Mouse (Mus musculus): ENCODE measurements at regions not wholly inside any gene's neighbourhood (a gene's known extent, or its start where the extent isn't known, plus 50 kb on each side); places are given as distances from the start of the nearest gene placed in this dataset.

- H3K27ac ChIP-seq, result no peak overlapping the region
- no peak for ATAC-seq (replicated peaks; ENCODE audit: low FRiP score, low read depth)
- no peaks in the 10 kb centered on the region for H3K36me3 ChIP-seq (ENCODE audit: insufficient read depth, low read length)
- TF ChIP-seq CTCF (IDR thresholded peaks at IDR 0.05; ENCODE audit: low read depth), result no peak
- no peak for DNase-seq (ENCODE audit: low spot score)
- H3K27me3 ChIP-seq (ENCODE audit: insufficient read depth, low read length), result no peaks in the 10 kb centered on the region
- 14% methylated on average over 4 of the region's 4 CpGs for WGBS
- H3K4me3 ChIP-seq (replicated peaks; ENCODE audit: low read depth, low read length), result no peak overlapping the region
- H3K9me3 ChIP-seq (replicated peaks; ENCODE audit: low read length), result no peaks in the 10 kb centered on the region
- H3K4me2 ChIP-seq (ENCODE audit: low read length), result no peak overlapping the region
- no peaks in the 10 kb centered on the region for H3K4me1 ChIP-seq (replicated peaks; ENCODE audit: insufficient read depth, low read length)
- H3K9ac ChIP-seq (ENCODE audit: low read depth, low read length), result no peak overlapping the region
These were observed 391.2 kb upstream of the Tyrp1 start for GRCm38 (mm10) chr4:80442711-80443110.

DNA sequence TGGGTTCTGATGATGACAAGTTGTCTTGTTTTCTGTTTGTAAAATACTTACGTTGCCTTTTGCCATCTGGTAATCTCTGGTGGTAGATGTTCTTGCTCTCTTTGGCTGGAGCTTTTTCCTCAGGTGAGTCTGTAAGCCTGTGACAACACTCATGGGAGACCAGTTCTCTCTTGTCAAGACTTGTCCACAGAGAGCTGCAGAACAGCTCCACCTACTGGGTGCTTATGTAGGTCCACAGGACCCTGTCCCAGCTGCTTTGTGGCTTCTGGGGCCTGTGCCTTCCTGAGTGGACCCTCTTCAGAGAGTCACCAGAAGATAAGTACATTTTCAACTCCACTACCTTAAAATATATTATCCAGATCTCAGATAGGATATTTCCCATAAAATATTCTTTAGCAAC lies 370.3 kb upstream of the Tyrp1 start:
- DNase-seq (ENCODE audit: low spot score) (no peak), ATAC-seq (replicated peaks; ENCODE audit: low FRiP score, low read depth) (no peak)
- TF ChIP-seq CTCF (IDR thresholded peaks at IDR 0.05; ENCODE audit: low read depth), result peak; percentile 35; the same call in 1 of the 2 replicates
- Histone ChIP-seq H3K9me3 (replicated peaks; ENCODE audit: low read length) (no peaks in the 10 kb centered on the region), H3K9ac (ENCODE audit: low read depth, low read length) (no peak overlapping the region), H3K27ac (no peak overlapping the region), H3K4me1 (replicated peaks; ENCODE audit: insufficient read depth, low read length) (no peaks in the 10 kb centered on the region), H3K4me2 (ENCODE audit: low read length) (no peak overlapping the region), H3K36me3 (ENCODE audit: insufficient read depth, low read length) (no peaks in the 10 kb centered on the region), H3K4me3 (replicated peaks; ENCODE audit: low read depth, low read length) (no peak overlapping the region), H3K27me3 (ENCODE audit: insufficient read depth, low read length) (no peaks in the 10 kb centered on the region)
- WGBS, result 83% methylated on average over 1 of the region's 1 CpGs

- Histone ChIP-seq H3K4me3 (replicated peaks; ENCODE audit: low read depth, low read length) (no peak overlapping the region), H3K36me3 (ENCODE audit: insufficient read depth, low read length) (no peaks in the 10 kb centered on the region), H3K4me1 (replicated peaks; ENCODE audit: insufficient read depth, low read length) (no peaks in the 10 kb centered on the region), H3K9me3 (replicated peaks; ENCODE audit: low read length) (no peaks in the 10 kb centered on the region), H3K9ac (ENCODE audit: low read depth, low read length) (no peak overlapping the region), H3K27me3 (ENCODE audit: insufficient read depth, low read length) (no peaks in the 10 kb centered on the region), H3K27ac (no peak overlapping the region), H3K4me2 (ENCODE audit: low read length) (no peak overlapping the region)
- ATAC-seq (replicated peaks; ENCODE audit: low FRiP score, low read depth), result no peak
- no peak for DNase-seq (ENCODE audit: low spot score)
- TF ChIP-seq CTCF (IDR thresholded peaks at IDR 0.05; ENCODE audit: low read depth), result no peak
- WGBS, result 75% methylated on average over 4 of the region's 4 CpGs
These were observed 358.0 kb upstream of the Tyrp1 start for GRCm38 (mm10) chr4:80475736-80476478.

- Histone ChIP-seq H3K27me3 (ENCODE audit: insufficient read depth, low read length) (no peaks in the 10 kb centered on the region), H3K4me2 (ENCODE audit: low read length) (no peak overlapping the region), H3K36me3 (ENCODE audit: insufficient read depth, low read length) (no peaks in the 10 kb centered on the region), H3K27ac (no peak overlapping the region), H3K4me3 (replicated peaks; ENCODE audit: low read depth, low read length) (no peak overlapping the region), H3K4me1 (replicated peaks; ENCODE audit: insufficient read depth, low read length) (no peaks in the 10 kb centered on the region), H3K9ac (ENCODE audit: low read depth, low read length) (no peak overlapping the region), H3K9me3 (replicated peaks; ENCODE audit: low read length) (no peaks in the 10 kb centered on the region)
- no peak for TF ChIP-seq CTCF (IDR thresholded peaks at IDR 0.05; ENCODE audit: low read depth)
- DNase-seq (ENCODE audit: low spot score), result no peak
- no peak for ATAC-seq (replicated peaks; ENCODE audit: low FRiP score, low read depth)
- whole genome bisulfite sequencing, result 64% methylated on average over 2 of the region's 2 CpGs
These were observed 318.8 kb upstream of the Tyrp1 start for GRCm38 (mm10) chr4:80515087-80515486.

DNA sequence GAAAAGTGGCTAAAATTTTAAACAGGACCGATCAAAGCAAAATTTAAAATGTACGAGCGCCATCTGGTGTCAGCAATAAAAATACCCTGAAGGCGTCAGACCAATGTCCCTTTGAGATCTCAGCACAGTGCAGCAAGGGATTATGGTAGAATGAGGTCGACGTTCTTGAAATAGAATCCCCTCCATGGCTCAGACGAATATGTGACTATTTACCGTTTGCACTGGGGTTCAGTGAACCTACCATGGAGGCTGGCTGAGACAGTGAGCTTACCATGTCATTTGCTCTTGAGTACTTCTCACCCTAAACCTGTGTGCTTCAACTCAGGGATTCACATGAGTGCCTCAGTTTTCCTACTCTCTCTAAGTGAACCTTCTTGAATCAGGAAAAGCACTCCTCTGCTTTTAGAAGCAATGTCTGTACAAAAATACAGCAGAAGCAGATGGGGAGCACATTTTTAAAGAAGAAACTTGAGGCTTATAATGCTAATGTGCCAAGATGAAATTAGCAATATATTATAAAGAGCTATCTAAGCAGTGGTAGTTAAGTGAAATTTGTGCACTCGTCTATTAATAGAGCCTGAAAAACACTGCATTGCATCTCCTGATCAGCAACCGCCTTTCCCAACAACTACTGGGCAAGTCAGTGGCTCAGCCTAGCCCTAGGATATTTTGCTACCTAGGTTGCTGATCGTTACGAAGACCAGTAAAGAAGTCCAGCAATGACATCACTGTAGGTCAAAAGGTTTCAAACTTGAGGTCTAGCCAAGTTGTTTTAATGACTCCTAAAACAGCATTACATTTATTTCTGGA lies 316.2 kb upstream of the Tyrp1 start:
- Histone ChIP-seq H3K4me3 (replicated peaks; ENCODE audit: low read depth, low read length) (no peak overlapping the region), H3K27ac (no peak overlapping the region), H3K4me1 (replicated peaks; ENCODE audit: insufficient read depth, low read length) (no peaks in the 10 kb centered on the region), H3K27me3 (ENCODE audit: insufficient read depth, low read length) (no peaks in the 10 kb centered on the region), H3K4me2 (ENCODE audit: low read length) (no peak overlapping the region), H3K9ac (ENCODE audit: low read depth, low read length) (no peak overlapping the region), H3K9me3 (replicated peaks; ENCODE audit: low read length) (no peaks in the 10 kb centered on the region), H3K36me3 (ENCODE audit: insufficient read depth, low read length) (no peaks in the 10 kb centered on the region)
- DNase-seq (ENCODE audit: low spot score) (peak; percentile 74), ATAC-seq (replicated peaks; ENCODE audit: low FRiP score, low read depth) (peak; percentile 79)
- WGBS, result 22% methylated on average over 12 of the region's 12 CpGs
- TF ChIP-seq CTCF (IDR thresholded peaks at IDR 0.05; ENCODE audit: low read depth), result peak; percentile 71

DNA sequence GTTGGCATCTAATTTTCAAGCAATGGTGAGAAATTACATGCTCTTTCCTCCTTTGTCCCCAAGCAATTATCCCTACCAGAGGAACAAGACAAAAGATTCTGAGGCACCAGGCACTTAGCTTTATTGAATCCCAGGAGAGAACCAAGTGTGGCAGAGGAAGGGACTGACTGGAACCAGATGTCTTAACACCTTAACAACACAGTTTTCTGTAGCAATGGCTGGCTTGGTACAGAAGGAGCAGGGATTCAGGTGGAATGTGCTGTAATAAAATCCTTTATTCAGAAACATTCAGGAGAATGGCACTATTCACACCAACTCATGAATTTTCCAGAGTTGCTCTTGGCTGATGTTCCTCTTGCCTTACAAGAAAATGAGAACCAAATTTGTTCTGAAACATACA lies 315.3 kb upstream of the Tyrp1 start:
- Histone ChIP-seq H3K4me3 (replicated peaks; ENCODE audit: low read depth, low read length) (no peak overlapping the region), H3K9ac (ENCODE audit: low read depth, low read length) (no peak overlapping the region), H3K27me3 (ENCODE audit: insufficient read depth, low read length) (no peaks in the 10 kb centered on the region), H3K9me3 (replicated peaks; ENCODE audit: low read length) (no peaks in the 10 kb centered on the region), H3K27ac (no peak overlapping the region), H3K4me2 (ENCODE audit: low read length) (no peak overlapping the region), H3K4me1 (replicated peaks; ENCODE audit: insufficient read depth, low read length) (no peaks in the 10 kb centered on the region), H3K36me3 (ENCODE audit: insufficient read depth, low read length) (no peaks in the 10 kb centered on the region)
- ATAC-seq (replicated peaks; ENCODE audit: low FRiP score, low read depth) (no peak), DNase-seq (ENCODE audit: low spot score) (no peak)
- TF ChIP-seq CTCF (IDR thresholded peaks at IDR 0.05; ENCODE audit: low read depth), result no peak

Measured in kidney, postnatal 0 days (tissue).